Mouse (Mus musculus) hindbrain, embryonic 10.5 days (tissue): ENCODE data around the gene Rps7. TPM values are rescaled to one million over a fixed set of nuclear protein-coding genes. Genes with fewer than 3 reads are reported as not detected.

Experiments used
- DNase-seq: peaks from one replicate; pipeline ENCODE4 v3.0.0-alpha.2; 2017; ENCODE audit warnings: low spot score
- H3K27ac ChIP-seq: fragments of 300-500 bp; sonication (generic); 2 replicates; pipeline ENCODE4 v1.5.1; 2016; ENCODE audit warnings: mild to moderate bottlenecking, moderate library complexity
- H3K27me3 ChIP-seq: fragments of 300-500 bp; sonication (generic); 2 replicates; pipeline ENCODE4 v1.6.1; 2016; ENCODE audit warnings: mild to moderate bottlenecking; ENCODE audit not compliant: poor library complexity, insufficient read depth, severe bottlenecking
- H3K36me3 ChIP-seq: fragments of 300-500 bp; sonication (generic); 2 replicates; pipeline ENCODE4 v1.6.1; 2016; ENCODE audit warnings: mild to moderate bottlenecking, moderate library complexity
- H3K4me1 ChIP-seq: fragments of 300-500 bp; sonication (generic); replicated peaks from 2 replicates; pipeline ENCODE4 v1.6.1; 2016; ENCODE audit warnings: mild to moderate bottlenecking
- H3K4me3 ChIP-seq: fragments of 300-500 bp; sonication (generic); 2 replicates; pipeline ENCODE4 v1.5.1; 2016; ENCODE audit warnings: mild to moderate bottlenecking, moderate library complexity
- H3K9me3 ChIP-seq: fragments of 300-500 bp; sonication (generic); 2 replicates; pipeline ENCODE4 v1.6.1; 2016; ENCODE audit warnings: mild to moderate bottlenecking, moderate library complexity
- WGBS: fragments of 180-500 bp; shearing (Covaris S2); methylation state at CpG from one replicate; pipeline ENCODE4 v1.1.7; 2016; 5-methylcytosine and 5-hydroxymethylcytosine counted together
- polyA plus RNA-seq: library from polyadenylated mRNA; unstranded; fragments of >200 nt; fragmentation: Nextera tagmentation; extraction: Ambion mirVana; gene quantifications from 2 replicates; pipeline ENCODE4 v1.2.1, GENCODE M21; 2016

Rps7 gene
- polyA plus RNA-seq, 1 experiment from 2014 or later, result 571 TPM

- no peak for DNase-seq
- peak overlapping the region; percentile 99 for H3K27ac ChIP-seq
- H3K4me1 ChIP-seq, result peaks cover 20% of the 10 kb centered on the region
- peaks cover 47% of the 10 kb centered on the region for H3K36me3 ChIP-seq
- WGBS, result 3% methylated on average over 23 of the region's 23 CpGs
- peak overlapping the region; percentile 96 for H3K4me3 ChIP-seq
- no peaks in the 10 kb centered on the region for H3K9me3 ChIP-seq
- H3K27me3 ChIP-seq, result no peaks in the 10 kb centered on the region
Measured at GRCm38 (mm10) chr12:28635058-28635534, 657 bp downstream of the Rps7 start.

DNA sequence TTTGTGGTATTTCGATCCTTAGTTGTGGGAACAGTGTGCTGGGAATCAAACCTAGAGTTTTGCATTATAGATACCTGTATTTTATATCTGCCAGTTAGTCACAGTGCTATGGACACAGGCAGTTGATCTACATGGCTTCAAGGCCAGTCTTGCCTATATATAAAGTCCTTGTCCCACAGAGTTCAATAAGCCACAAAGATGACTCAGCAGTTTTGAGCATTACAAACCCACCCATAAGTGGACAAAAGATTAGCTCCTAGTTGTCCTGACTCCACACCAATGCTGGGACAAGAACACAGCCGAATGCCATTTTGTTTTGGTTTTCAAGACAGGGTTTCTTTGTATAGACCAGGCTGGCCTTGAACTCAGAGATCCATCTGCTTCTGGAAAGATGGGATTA lies 7.3 kb downstream of the Rps7 start:
- Histone ChIP-seq H3K4me3 (no peak overlapping the region), H3K27me3 (no peaks in the 10 kb centered on the region), H3K27ac (no peak overlapping the region), H3K4me1 (peaks cover 5% of the 10 kb centered on the region), H3K9me3 (no peaks in the 10 kb centered on the region), H3K36me3 (peaks cover 59% of the 10 kb centered on the region)
- DNase-seq, result no peak
- WGBS, result 92% methylated on average over 2 of the region's 2 CpGs

- H3K27ac ChIP-seq, result no peak overlapping the region
- peaks cover 4% of the 10 kb centered on the region for H3K4me1 ChIP-seq
- WGBS, result 75% methylated on average over 4 of the region's 4 CpGs
- no peak overlapping the region for H3K4me3 ChIP-seq
- H3K9me3 ChIP-seq, result no peaks in the 10 kb centered on the region
- peaks cover 45% of the 10 kb centered on the region for H3K36me3 ChIP-seq
- DNase-seq, result no peak
- no peaks in the 10 kb centered on the region for H3K27me3 ChIP-seq
Measured at GRCm38 (mm10) chr12:28627092-28627491, 8.7 kb downstream of the Rps7 start.

DNA sequence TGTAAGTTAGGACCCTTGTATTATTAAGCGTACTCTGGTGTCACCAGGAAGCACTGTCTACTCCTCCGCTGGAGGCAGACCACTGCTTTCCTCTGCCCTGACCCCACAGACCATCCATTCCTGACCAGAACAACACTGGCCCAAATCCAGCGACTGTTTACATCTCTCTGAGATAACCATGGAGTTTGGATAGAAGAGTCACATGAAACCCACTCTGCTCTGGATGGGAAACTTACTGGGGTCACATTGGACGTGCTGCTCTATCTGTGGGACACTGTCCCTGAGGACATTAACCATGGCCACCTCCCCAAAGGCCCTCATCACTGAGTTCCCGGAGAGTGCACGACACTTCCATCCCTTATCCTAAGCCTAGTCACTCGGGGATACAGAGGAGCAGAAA lies 10.3 kb downstream of the Rps7 start:
- H3K9me3 ChIP-seq, result no peaks in the 10 kb centered on the region
- H3K27ac ChIP-seq, result no peak overlapping the region
- WGBS, result 79% methylated on average over 7 of the region's 7 CpGs
- H3K4me3 ChIP-seq, result no peak overlapping the region
- peaks cover 13% of the 10 kb centered on the region for H3K4me1 ChIP-seq
- DNase-seq, result no peak
- H3K27me3 ChIP-seq, result no peaks in the 10 kb centered on the region
- H3K36me3 ChIP-seq, result peaks cover 28% of the 10 kb centered on the region

- H3K27ac ChIP-seq, result no peak overlapping the region
- DNase-seq, result no peak
- H3K27me3 ChIP-seq, result no peaks in the 10 kb centered on the region
- H3K4me3 ChIP-seq, result no peak overlapping the region
- H3K4me1 ChIP-seq, result peaks cover 13% of the 10 kb centered on the region
- no peaks in the 10 kb centered on the region for H3K9me3 ChIP-seq
- H3K36me3 ChIP-seq, result peaks cover 17% of the 10 kb centered on the region
- WGBS, result 84% methylated on average over 2 of the region's 2 CpGs
Measured at GRCm38 (mm10) chr12:28624251-28624650, 11.5 kb downstream of the Rps7 start.

DNA sequence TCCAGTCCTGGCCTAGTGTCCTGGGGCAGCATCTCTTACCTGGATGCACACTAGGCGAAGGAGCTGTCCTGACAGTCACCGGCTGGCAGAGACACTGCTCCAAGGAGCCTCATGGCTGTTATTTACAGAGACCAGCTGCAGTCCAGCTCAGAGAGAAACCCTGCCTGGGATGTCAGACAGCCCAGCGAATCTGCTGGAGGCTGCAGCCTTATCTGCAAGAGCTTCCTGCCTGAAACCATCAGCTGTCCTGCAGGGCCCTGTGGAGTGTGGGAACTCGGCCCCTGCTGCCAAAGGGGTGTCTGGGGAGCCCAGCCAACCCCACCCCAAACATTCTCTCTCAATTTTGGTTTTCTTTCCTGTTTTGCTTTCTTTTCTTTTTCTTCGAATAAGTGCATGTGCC lies 12.6 kb downstream of the Rps7 start, which contains the start of gene Colec11:
Colec11 (minus strand) TSS at position 183 of the 400 bp plus-strand sequence.
- peaks cover 6% of the 10 kb centered on the region for H3K36me3 ChIP-seq
- 66% methylated on average over 5 of the region's 5 CpGs for WGBS
- peaks cover 13% of the 10 kb centered on the region for H3K4me1 ChIP-seq
- H3K27me3 ChIP-seq, result no peaks in the 10 kb centered on the region
- H3K9me3 ChIP-seq, result no peaks in the 10 kb centered on the region
- H3K27ac ChIP-seq, result no peak within 1 kb of the TSS
- no peak for DNase-seq
- no peak within 1 kb of the TSS for H3K4me3 ChIP-seq

GRCm38 (mm10) chr12:28622641-28623040 lies 13.1 kb downstream of the Rps7 start:
- H3K9me3 ChIP-seq, result no peaks in the 10 kb centered on the region
- peaks cover 3% of the 10 kb centered on the region; the same call in 1 of the 2 replicates for H3K36me3 ChIP-seq
- peaks cover 13% of the 10 kb centered on the region for H3K4me1 ChIP-seq
- no peak overlapping the region for H3K27ac ChIP-seq
- no peaks in the 10 kb centered on the region for H3K27me3 ChIP-seq
- DNase-seq, result no peak
- no peak overlapping the region for H3K4me3 ChIP-seq
- WGBS, result 87% methylated on average over 1 of the region's 1 CpGs

GRCm38 (mm10) chr12:28622167-28622532 lies 13.6 kb downstream of the Rps7 start:
- DNase-seq, result no peak
- H3K4me1 ChIP-seq, result peaks cover 13% of the 10 kb centered on the region
- no peak overlapping the region for H3K27ac ChIP-seq
- H3K4me3 ChIP-seq, result no peak overlapping the region
- H3K27me3 ChIP-seq, result no peaks in the 10 kb centered on the region
- H3K9me3 ChIP-seq, result no peaks in the 10 kb centered on the region
- H3K36me3 ChIP-seq, result no peaks in the 10 kb centered on the region
- 61% methylated on average over 5 of the region's 5 CpGs for WGBS

DNA sequence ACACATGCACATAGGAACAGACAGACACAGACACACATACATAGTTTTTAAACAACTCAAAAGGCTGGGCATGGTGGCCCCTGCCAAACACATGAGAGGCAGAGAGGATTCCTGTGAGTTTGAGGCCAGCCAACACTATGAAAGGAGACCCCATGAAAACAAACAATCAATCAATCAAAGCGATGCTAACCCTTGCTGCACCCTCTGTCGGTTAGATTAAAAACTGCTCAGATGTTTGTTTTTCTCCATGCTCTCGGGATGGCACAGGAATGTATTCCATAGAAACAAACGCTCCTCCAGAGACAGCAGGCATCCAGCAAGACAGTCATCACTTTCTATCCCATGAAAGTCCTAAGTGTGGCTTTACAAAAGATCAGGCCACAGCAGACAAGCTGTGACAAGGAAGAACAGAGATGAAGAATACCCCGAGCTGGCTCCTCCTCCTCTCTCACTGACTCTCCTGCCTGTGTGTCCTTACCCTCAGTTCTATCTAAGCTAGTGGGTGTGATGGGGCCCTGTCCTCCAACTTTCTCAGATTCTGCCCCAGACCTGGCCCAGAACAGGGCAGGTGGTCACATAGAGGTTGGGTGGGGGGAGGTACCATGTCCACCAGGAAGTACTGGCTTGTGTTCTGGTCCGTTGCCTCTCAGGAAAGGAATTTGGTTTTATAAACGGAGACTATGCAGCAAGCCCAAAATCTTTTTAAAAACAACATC lies 14.1 kb downstream of the Rps7 start:
- Histone ChIP-seq H3K4me1 (peaks cover 13% of the 10 kb centered on the region), H3K36me3 (no peaks in the 10 kb centered on the region), H3K27ac (peak overlapping the region; percentile 23; the same call in 1 of the 2 replicates), H3K9me3 (no peaks in the 10 kb centered on the region), H3K4me3 (no peak overlapping the region), H3K27me3 (no peaks in the 10 kb centered on the region)
- 30% methylated on average over 7 of the region's 7 CpGs for WGBS
- DNase-seq, result no peak

DNA sequence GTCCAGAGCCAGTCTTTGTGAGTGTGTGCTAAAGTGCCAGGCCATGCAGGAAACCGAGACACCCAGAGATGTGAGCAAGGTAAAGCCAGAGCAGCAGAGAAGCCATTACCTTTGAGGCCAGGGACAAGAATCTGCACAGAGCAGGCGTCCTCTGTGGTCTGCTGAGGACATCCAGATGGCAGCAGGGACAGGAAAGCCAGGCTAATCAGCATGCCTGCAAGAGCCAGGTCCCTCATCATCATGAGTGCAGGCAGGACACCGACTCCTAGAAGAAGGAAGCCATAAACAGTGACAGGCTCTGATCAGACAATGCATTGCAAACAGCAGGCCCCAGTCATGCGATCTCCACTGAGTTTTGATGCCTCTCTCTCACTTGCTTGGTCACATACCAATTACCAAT lies 18.5 kb downstream of the Rps7 start:
- Histone ChIP-seq H3K36me3 (no peaks in the 10 kb centered on the region), H3K9me3 (no peaks in the 10 kb centered on the region), H3K4me1 (peaks cover 16% of the 10 kb centered on the region), H3K27me3 (no peaks in the 10 kb centered on the region), H3K4me3 (no peak overlapping the region), H3K27ac (no peak overlapping the region)
- 79% methylated on average over 4 of the region's 4 CpGs for WGBS
- no peak for DNase-seq

- 78% methylated on average over 7 of the region's 7 CpGs for WGBS
- no peak overlapping the region for H3K27ac ChIP-seq
- H3K36me3 ChIP-seq, result no peaks in the 10 kb centered on the region
- H3K27me3 ChIP-seq, result no peaks in the 10 kb centered on the region
- no peak for DNase-seq
- H3K4me1 ChIP-seq, result 0 out of 2 replicates have a peak, but pooled peaks cover 5% of the 10 kb centered on the region
- H3K4me3 ChIP-seq, result no peak overlapping the region
- no peaks in the 10 kb centered on the region for H3K9me3 ChIP-seq
Measured at GRCm38 (mm10) chr12:28614401-28614800, 21.4 kb downstream of the Rps7 start.

GRCm38 (mm10) chr12:28612391-28612790 lies 23.4 kb downstream of the Rps7 start:
- H3K27ac ChIP-seq, result no peak overlapping the region
- peaks cover 15% of the 10 kb centered on the region for H3K4me1 ChIP-seq
- no peak overlapping the region for H3K4me3 ChIP-seq
- H3K27me3 ChIP-seq, result no peaks in the 10 kb centered on the region
- DNase-seq, result no peak
- no peaks in the 10 kb centered on the region for H3K36me3 ChIP-seq
- 79% methylated on average over 6 of the region's 6 CpGs for WGBS
- H3K9me3 ChIP-seq, result no peaks in the 10 kb centered on the region

DNA sequence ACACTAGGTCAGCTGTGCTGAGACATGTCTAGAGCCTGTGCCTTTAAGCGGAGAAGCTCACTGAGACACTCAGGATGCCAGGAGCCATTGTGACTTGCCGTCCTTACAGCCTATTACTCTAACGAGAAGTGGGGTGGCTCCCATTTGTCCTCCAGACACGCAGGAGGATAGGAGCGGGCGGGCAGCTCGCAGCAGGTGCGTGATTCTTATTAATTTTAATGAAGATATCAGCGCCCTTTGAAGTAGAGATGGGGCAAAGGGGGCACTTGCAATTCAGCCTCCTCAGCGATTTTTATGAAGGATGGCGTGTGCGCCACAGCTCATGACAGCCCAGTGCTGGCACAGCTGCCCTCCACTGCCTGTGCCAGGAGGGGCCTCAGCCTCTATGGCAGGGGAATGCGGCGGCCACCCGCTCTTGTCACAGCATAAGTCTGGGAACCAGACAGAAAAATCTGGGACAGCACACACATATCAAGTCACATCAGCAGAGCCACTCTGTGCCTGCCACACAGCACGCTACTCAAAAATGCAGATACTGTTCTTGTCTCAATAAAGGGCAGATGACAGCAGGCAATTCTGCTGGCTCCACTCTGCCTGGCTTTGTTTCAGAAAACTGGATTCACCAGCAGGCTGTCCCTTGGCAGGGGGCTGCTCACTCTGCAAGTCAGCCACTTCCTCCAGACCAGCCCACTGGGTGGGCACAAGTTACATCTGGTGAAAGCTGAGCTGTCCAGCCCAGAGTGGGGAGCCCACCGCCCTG lies 28.0 kb downstream of the Rps7 start:
- H3K9me3 ChIP-seq, result no peaks in the 10 kb centered on the region
- no peak overlapping the region for H3K4me3 ChIP-seq
- no peaks in the 10 kb centered on the region for H3K36me3 ChIP-seq
- 0 out of 2 replicates have a peak overlapping the region, but pooled peaks have one; percentile 29 for H3K27ac ChIP-seq
- 63% methylated on average over 17 of the region's 17 CpGs for WGBS
- DNase-seq, result no peak
- H3K27me3 ChIP-seq, result no peaks in the 10 kb centered on the region
- H3K4me1 ChIP-seq, result peaks cover 15% of the 10 kb centered on the region
